Mouse (Mus musculus) kidney, adult 2 months (tissue): ENCODE data around the gene 9430097D07Rik. TPM values are rescaled to one million over a fixed set of nuclear protein-coding genes. Genes with fewer than 3 reads are reported as not detected.

Experiments used
- DNase-seq: peaks from one replicate; pipeline ENCODE4 v3.0.0; 2021
- H3K27ac ChIP-seq: fragments of 200-500 bp; 2 replicates; pipeline ENCODE4 v1.5.1; 2012; ENCODE audit warnings: low read depth, low read length, control low read depth, inconsistent platforms; ENCODE audit not compliant: insufficient read depth
- H3K27me3 ChIP-seq: fragments of 200-500 bp; replicated peaks from 2 replicates; pipeline ENCODE4 v1.6.1; 2012; ENCODE audit warnings: mild to moderate bottlenecking, moderate library complexity, low read length, inconsistent platforms; ENCODE audit not compliant: control insufficient read depth, insufficient read depth
- H3K36me3 ChIP-seq: fragments of 200-500 bp; 2 replicates; pipeline ENCODE4 v1.6.1; 2012; ENCODE audit warnings: mild to moderate bottlenecking, moderate library complexity, low read length, inconsistent platforms; ENCODE audit not compliant: control insufficient read depth, insufficient read depth
- H3K4me1 ChIP-seq: fragments of 200-500 bp; 2 replicates; pipeline ENCODE4 v1.6.1; 2011; ENCODE audit warnings: low read length; ENCODE audit not compliant: control insufficient read depth, insufficient read depth
- H3K4me3 ChIP-seq: fragments of 200-500 bp; 2 replicates; pipeline ENCODE4 v1.5.1; 2011; ENCODE audit warnings: mild to moderate bottlenecking, low read depth, low read length, control low read depth; ENCODE audit not compliant: insufficient read depth
- CTCF ChIP-seq: fragments of 200-500 bp; conservative IDR thresholded peaks from 2 replicates; pipeline ENCODE4 v1.5.1; 2011; ENCODE audit warnings: low read depth, mild to moderate bottlenecking, control low read depth, low read length, moderate library complexity, mixed read lengths; ENCODE audit not compliant: insufficient read depth, insufficient read length
- POLR2A ChIP-seq: fragments of 200-500 bp; IDR thresholded peaks from one replicate; pipeline ENCODE4 v1.6.1; 2011; ENCODE audit warnings: low read depth, low read length, control low read depth
- WGBS: fragments of 180-500 bp; shearing (Covaris S2); methylation state at CpG from one replicate; pipeline ENCODE4 v1.1.7; 2018; 5-methylcytosine and 5-hydroxymethylcytosine counted together
- polyA plus RNA-seq: library from polyadenylated mRNA; depleted of rRNA; stranded (reverse); fragments of >200 nt; gene quantifications from 2 replicates; pipeline ENCODE4 v1.2.3, GENCODE M21; 2012; rRNA removed

The 9430097D07Rik gene
- polyA plus RNA-seq, 1 experiment: not detected

DNA sequence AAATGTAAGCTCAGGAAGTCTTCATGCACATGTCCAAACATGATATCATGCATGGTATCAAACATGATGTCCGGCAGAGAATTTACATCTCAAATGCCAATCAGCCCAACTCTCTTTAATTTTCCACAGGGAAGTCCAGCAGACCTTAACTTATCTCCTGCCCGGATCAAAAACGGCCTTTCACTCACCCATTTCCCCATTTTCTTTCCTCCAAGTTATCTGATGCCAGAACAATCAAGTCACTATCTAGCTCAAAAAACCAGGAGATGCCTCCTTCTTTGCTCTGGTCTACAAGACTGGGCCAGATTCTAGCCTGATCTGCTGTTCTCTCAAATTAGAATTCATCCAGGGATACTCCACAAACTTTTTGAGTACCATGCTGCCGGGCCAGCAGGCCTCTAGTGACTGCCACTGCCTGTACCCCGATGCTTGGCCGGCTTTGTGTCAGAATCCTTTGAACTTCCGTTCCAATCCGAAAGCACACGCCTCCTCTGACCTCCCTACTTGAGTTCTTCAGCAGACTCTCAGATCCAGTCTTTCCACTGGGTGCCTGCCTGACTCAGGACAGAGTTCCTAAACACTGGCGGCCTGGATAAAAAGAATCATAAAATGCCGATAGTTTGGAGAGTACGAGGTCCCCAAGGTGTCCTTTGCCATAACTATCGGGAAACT, 41.3 kb downstream of the 9430097D07Rik start:
- TF ChIP-seq CTCF (no peak), POLR2A (peak; percentile 11)
- H3K4me1 ChIP-seq: peaks cover 27% of the 10 kb centered on the region
- H3K27ac ChIP-seq: peak overlapping the region; percentile 94
- DNase-seq: peak; percentile 80
- WGBS: 10% methylated on average over 13 of the region's 13 CpGs
- H3K36me3 ChIP-seq: no peaks in the 10 kb centered on the region
- H3K4me3 ChIP-seq: peak overlapping the region; percentile 70
- no peaks in the 10 kb centered on the region for H3K27me3 ChIP-seq

DNA sequence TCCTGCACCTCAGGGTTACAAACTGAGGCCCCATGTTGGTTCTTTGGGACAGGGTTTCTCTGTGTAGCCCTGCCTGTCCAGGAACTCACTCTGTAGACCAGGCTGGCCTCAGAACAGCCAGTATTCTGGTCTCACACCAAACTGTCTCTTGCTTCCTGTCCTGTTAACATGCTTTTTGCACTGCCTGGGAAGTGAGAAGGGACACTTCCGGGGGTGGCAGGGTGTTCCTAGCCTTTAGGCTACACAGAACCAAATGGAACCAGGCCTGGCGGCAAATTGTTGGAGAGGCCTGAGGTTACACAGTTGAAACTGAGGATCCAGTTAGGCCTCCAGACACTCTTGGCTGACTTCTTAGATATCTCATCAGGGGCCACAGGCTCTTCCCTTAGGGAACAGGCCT, 42.3 kb downstream of the 9430097D07Rik start:
- H3K27me3 ChIP-seq: no peaks in the 10 kb centered on the region
- no peak overlapping the region for H3K4me3 ChIP-seq
- H3K27ac ChIP-seq: no peak overlapping the region
- WGBS: 80% methylated on average over 2 of the region's 2 CpGs
- H3K4me1 ChIP-seq: peaks cover 19% of the 10 kb centered on the region
- H3K36me3 ChIP-seq: no peaks in the 10 kb centered on the region
- no peak for DNase-seq
- TF ChIP-seq CTCF: no peak

DNA sequence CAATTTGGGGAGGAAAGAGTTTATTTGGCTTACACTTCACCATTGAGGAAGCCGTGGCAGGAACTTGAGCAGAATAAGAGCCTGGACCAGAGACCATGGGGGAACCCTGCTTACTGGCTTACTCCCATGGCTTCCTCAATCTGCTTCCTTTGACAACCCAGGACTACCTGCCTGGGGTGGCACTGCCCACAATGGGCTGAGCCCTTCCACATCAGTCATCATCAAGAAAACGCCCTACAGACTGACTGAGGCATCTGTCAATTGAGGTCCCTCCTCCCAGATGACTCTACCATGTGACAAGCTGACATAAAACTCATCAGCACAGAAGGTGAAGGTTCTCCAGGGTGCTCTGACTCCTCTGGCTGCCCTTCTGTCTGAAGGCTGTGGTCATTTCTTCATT, 45.0 kb downstream of the 9430097D07Rik start:
- Histone ChIP-seq H3K4me1 (peaks cover 15% of the 10 kb centered on the region; the same call in 1 of the 2 replicates), H3K27ac (no peak overlapping the region), H3K4me3 (no peak overlapping the region), H3K27me3 (no peaks in the 10 kb centered on the region), H3K36me3 (no peaks in the 10 kb centered on the region)
- TF ChIP-seq CTCF (no peak), POLR2A (no peak)
- DNase-seq: peak; percentile 55
- 80% methylated on average over 2 of the region's 2 CpGs for WGBS

DNA sequence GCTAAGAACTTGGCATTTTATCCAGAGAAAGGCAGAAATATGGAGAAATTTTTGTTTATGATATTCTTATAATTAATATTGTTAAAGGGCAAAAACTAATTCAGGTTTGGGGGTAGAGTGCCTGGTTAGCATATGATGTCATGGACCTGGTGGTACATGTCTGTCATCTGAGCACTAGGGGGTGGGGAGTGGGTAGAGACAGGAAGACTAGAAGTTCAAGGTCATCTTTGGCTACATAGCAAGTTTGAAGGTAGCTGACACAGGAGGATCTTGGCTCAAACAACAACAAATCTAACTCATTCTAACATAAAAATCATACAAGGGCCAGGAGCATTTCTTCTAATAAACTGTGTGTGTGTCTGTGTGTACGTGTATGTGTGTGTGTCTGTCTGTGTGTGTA, 47.2 kb downstream of the 9430097D07Rik start:
- Histone ChIP-seq H3K27ac (peak overlapping the region; percentile 70), H3K4me3 (peak overlapping the region; percentile 30; the same call in 1 of the 2 replicates), H3K4me1 (peaks cover 12% of the 10 kb centered on the region; the same call in 1 of the 2 replicates), H3K36me3 (no peaks in the 10 kb centered on the region), H3K27me3 (no peaks in the 10 kb centered on the region)
- no peak for TF ChIP-seq CTCF
- TF ChIP-seq POLR2A: no peak
- 82% methylated on average over 1 of the region's 1 CpGs for WGBS
- DNase-seq: no peak

DNA sequence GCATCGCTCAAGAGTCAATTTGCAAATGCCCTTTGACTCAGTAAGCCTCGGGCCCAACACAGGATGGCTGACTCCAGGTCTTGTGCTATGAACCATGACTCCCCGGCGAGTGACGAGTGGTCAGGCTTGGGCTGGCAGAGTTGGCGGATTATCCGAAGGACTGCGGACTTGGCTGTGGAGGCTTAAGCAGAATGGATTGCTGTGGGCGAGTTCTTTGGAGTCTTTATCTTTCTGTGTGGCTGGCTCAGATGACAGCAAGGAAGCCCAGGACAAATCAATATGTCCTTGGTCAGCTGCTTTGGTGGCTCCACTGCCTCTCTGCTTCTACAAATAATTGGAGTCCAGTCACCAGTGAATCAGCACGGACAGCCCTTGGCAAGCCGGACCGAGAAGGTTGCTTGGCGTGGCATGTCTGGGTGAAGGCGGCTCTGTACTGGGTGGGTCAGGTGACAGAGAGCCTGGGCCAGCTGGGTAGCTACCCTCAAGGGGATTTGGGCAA, 48.0 kb downstream of the 9430097D07Rik start:
- TF ChIP-seq CTCF (no peak), POLR2A (peak; percentile 46)
- peak; percentile 95 for DNase-seq
- Histone ChIP-seq H3K27ac (peak overlapping the region; percentile 70), H3K27me3 (no peaks in the 10 kb centered on the region), H3K4me3 (peak overlapping the region; percentile 30), H3K4me1 (peaks cover 12% of the 10 kb centered on the region), H3K36me3 (no peaks in the 10 kb centered on the region)
- 39% methylated on average over 14 of the region's 14 CpGs for WGBS

DNA sequence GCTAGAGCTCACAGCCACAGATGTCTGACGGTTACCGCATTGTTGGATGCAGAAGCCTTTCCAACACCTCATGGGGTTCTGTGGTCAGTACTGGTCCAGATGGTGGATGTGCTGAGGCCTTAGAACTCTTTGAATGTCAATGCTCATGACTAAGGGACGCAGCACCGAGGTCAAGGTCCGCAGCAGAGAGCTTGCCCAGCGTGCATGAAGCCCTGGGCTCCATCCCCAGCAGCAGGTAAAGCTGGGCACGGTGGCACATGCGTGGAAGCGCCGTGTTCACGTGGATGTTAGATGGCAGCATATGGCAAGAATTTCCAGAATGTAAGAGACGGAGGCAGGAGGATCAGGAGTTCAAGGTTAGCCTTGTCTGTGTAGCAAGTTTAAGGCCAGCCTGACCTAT, 49.7 kb downstream of the 9430097D07Rik start:
- DNase-seq: peak; percentile 81
- Histone ChIP-seq H3K27ac (peak overlapping the region; percentile 95), H3K36me3 (no peaks in the 10 kb centered on the region), H3K4me3 (peak overlapping the region; percentile 32), H3K4me1 (peaks cover 20% of the 10 kb centered on the region), H3K27me3 (no peaks in the 10 kb centered on the region)
- 71% methylated on average over 12 of the region's 12 CpGs for WGBS
- TF ChIP-seq CTCF (no peak), POLR2A (no peak)

DNA sequence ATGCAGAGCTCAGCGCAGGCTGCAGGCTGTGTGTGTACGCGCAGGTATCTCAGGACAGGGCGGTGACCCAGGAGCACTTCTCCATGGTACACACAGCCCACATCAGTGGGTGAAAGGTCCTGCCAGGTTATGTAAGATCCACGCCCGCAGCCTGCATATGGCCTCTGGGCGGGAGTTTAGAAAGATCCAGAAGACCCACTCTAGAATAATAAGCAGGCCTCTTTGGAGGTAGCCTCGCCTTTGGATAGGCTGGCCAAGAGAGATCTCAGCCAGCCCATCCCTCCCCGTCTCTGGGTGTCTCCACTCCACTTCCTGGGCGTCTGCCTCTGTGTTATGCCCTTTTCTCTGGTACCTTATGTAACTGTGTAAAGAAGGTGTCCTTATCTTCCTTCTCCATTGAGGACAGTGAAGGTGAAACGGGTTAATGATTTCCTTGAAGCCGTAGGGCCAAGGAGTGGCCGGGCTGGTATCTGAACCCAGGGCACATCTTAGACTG, 50.9 kb downstream of the 9430097D07Rik start:
- Histone ChIP-seq H3K4me3 (peak overlapping the region; percentile 32; the same call in 1 of the 2 replicates), H3K4me1 (peaks cover 20% of the 10 kb centered on the region), H3K36me3 (no peaks in the 10 kb centered on the region), H3K27me3 (no peaks in the 10 kb centered on the region), H3K27ac (peak overlapping the region; percentile 95)
- DNase-seq: peak; percentile 94
- TF ChIP-seq CTCF (no peak), POLR2A (peak; percentile 32)
- 58% methylated on average over 13 of the region's 13 CpGs for WGBS

Other genes starting within 250 kb of the 9430097D07Rik start
- 130 and 131 TPM in 2 replicates for gene Ciz1, start 223.4 kb downstream of the 9430097D07Rik start, polyA plus RNA-seq
- gene Dnm1, start 222.3 kb downstream of the 9430097D07Rik start, polyA plus RNA-seq: 8.3 and 12.6 TPM in 2 replicates
- 182 and 215 TPM in 2 replicates for gene 1110008P14Rik, start 193.7 kb downstream of the 9430097D07Rik start, polyA plus RNA-seq
- 8.0 and 9.4 TPM in 2 replicates for gene Lcn2, start 187.4 kb downstream of the 9430097D07Rik start, polyA plus RNA-seq
- gene Ptges2, start 179.8 kb downstream of the 9430097D07Rik start, polyA plus RNA-seq: 69.7 and 80.6 TPM in 2 replicates
- gene Naif1, start 125.2 kb downstream of the 9430097D07Rik start, polyA plus RNA-seq: 4.8 and 5.2 TPM in 2 replicates
- gene Slc25a25, start 124.2 kb downstream of the 9430097D07Rik start, polyA plus RNA-seq: 25.3 and 30.6 TPM in 2 replicates
- 39.0 and 40.2 TPM in 2 replicates for gene Fam102a, start 40.4 kb downstream of the 9430097D07Rik start, polyA plus RNA-seq
- gene Dpm2, start 4.8 kb downstream of the 9430097D07Rik start, polyA plus RNA-seq: 120 and 138 TPM in 2 replicates
- 0.14 TPM in 1 of 2 replicates, not detected in the other for gene Pip5kl1, start 887 bp downstream of the 9430097D07Rik start, polyA plus RNA-seq
- 7.0 and 7.2 TPM in 2 replicates for gene St6galnac4, start 11.4 kb upstream of the 9430097D07Rik start, polyA plus RNA-seq
- gene St6galnac6, start 24.0 kb upstream of the 9430097D07Rik start, polyA plus RNA-seq: 21.1 and 23.6 TPM in 2 replicates
- 31.6 and 47.4 TPM in 2 replicates for gene Ak1, start 46.1 kb upstream of the 9430097D07Rik start, polyA plus RNA-seq
- gene Eng, start 70.9 kb upstream of the 9430097D07Rik start, polyA plus RNA-seq: 228 and 289 TPM in 2 replicates
- 147 and 174 TPM in 2 replicates for gene Fpgs, start 128.5 kb upstream of the 9430097D07Rik start, polyA plus RNA-seq
- 88.3 and 89.2 TPM in 2 replicates for gene Cdk9, start 137.4 kb upstream of the 9430097D07Rik start, polyA plus RNA-seq
- 28.4 and 30.4 TPM in 2 replicates for gene Sh2d3c, start 145.4 kb upstream of the 9430097D07Rik start, polyA plus RNA-seq
- not detected in 2 replicates for gene 6330409D20Rik, start 165.3 kb upstream of the 9430097D07Rik start, polyA plus RNA-seq
- gene Tor2a, start 181.6 kb upstream of the 9430097D07Rik start, polyA plus RNA-seq: 72.5 and 93.3 TPM in 2 replicates
- 1.1 TPM in 2 replicates for gene Ttc16, start 199.9 kb upstream of the 9430097D07Rik start, polyA plus RNA-seq
- 8.0 and 11.8 TPM in 2 replicates for gene Ptrh1, start 200.1 kb upstream of the 9430097D07Rik start, polyA plus RNA-seq
- 0.12 TPM in 1 of 2 replicates, not detected in the other for gene Cfap157, start 208.7 kb upstream of the 9430097D07Rik start, polyA plus RNA-seq